Mouse (Mus musculus): ENCODE results near the gene Gsc2.

DNA sequence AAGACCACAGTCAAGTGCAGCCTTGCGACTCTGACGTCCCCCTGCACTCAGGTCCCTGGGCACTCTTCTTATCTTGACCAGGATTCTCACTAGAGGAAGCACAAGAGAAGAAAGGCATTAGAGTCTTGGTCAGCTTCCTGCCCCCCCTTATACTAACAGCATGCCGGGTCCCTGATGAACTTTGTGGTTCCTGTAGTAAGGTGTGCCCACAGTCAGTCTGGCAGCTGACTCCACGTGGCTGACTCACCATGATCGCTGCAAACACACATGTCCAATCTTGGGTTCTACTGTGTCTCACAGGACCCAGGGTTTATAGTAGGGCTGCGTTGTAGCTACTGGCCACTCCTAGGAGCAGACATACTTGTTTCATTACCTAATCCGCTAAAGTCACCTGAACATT is 23.3 kb upstream of the Gsc2 start:
- TF ChIP-seq CTCF (IDR thresholded peaks at IDR 0.05; ENCODE audit: low read depth, low read length) (no peak), POLR2A (IDR thresholded peaks at IDR 0.05; ENCODE audit: borderline replicate concordance, low read depth, low read length) (no peak)
